Comparison of ENCODE assay signal across 10 mouse cellular contexts in genomic region chr13:113355022-113355421, GRCm38 (mm10).
DNase-seq lines count a peak whose midpoint lies in the region; ATAC-seq and TF ChIP-seq lines count a peak whose summit lies in the region.
"Had no signal": no experiment of that assay in that cellular context is flagged by ENCODE, and none has a peak within 500 bp of the region (broad histone marks: within the 10 kb centered on the region; RNA-seq: fewer than 3 reads in every experiment).

No protein-coding gene starts in this region.

- no peak for TF ChIP-seq CTCF in forebrain, postnatal 0 days (IDR thresholded peaks at IDR 0.05; ENCODE audit: low read depth)
- TF ChIP-seq CTCF in Patski (IDR thresholded peaks at IDR 0.05), result no peak

- in situ Hi-C loops in Patski (cut with MboI; ENCODE audit: low pct_unique_long_range_greater_than_20kb), result no loop called here

- H3K9ac ChIP-seq in forebrain, postnatal 0 days, result no peak overlapping the region
- no peak overlapping the region for H3K9ac ChIP-seq in forebrain, embryonic 15.5 days (replicated peaks)
- H3K9ac ChIP-seq in midbrain, embryonic 14.5 days (replicated peaks; ENCODE audit: low read length), result no peak overlapping the region
- H3K9ac ChIP-seq: liver, embryonic 15.5 days had no signal

- POLR2A ChIA-PET in Patski (lab: Charles Lee), result interaction anchor here (0.7 kb wide), 1 partner anchor 84 kb away, joined by 3 read pairs; no protein-coding TSS in a partner anchor

- ATAC-seq in forebrain, postnatal 0 days, result 0 out of 2 replicates have a peak, but pooled peaks have one; percentile 18
- ATAC-seq in forebrain, embryonic 15.5 days (replicated peaks), result no peak
- no peak for ATAC-seq in Patski
- ATAC-seq in midbrain, embryonic 14.5 days (ENCODE audit: low FRiP score, low TSS enrichment), result peak; percentile 47; the same call in 1 of the 2 replicates

- no peaks in the 10 kb centered on the region for H3K36me3 ChIP-seq in forebrain, postnatal 0 days (ENCODE audit: insufficient read depth)
- no peaks in the 10 kb centered on the region for H3K36me3 ChIP-seq in forebrain, embryonic 15.5 days
- H3K36me3 ChIP-seq in midbrain, embryonic 14.5 days (ENCODE audit: control insufficient read depth, insufficient read depth, low read length), result no peaks in the 10 kb centered on the region
- H3K36me3 ChIP-seq in forebrain, embryonic 10.5 days (replicated peaks), result no peaks in the 10 kb centered on the region
- H3K36me3 ChIP-seq: liver, embryonic 15.5 days had no signal

- H3K4me3 ChIP-seq in forebrain, postnatal 0 days (ENCODE audit: low read depth, low read length), result no peak overlapping the region
- no peak overlapping the region for H3K4me3 ChIP-seq in forebrain, embryonic 15.5 days
- H3K4me3 ChIP-seq in midbrain, embryonic 14.5 days (replicated peaks; ENCODE audit: low read depth, low read length), result no peak overlapping the region
- H3K4me3 ChIP-seq in forebrain, embryonic 10.5 days, result no peak overlapping the region
- H3K4me3 ChIP-seq: layer of hippocampus, adult 2 months; liver, embryonic 15.5 days had no signal

- 17% methylated on average over 4 of the region's 4 CpGs for WGBS in forebrain, postnatal 0 days
- WGBS in forebrain, embryonic 15.5 days, result 13% methylated on average over 4 of the region's 4 CpGs
- 4% methylated on average over 4 of the region's 4 CpGs for WGBS in midbrain, embryonic 14.5 days
- 15% methylated on average over 4 of the region's 4 CpGs for WGBS in forebrain, embryonic 10.5 days

- H3K27ac ChIP-seq in forebrain, postnatal 0 days (ENCODE audit: low read depth, low read length), result no peak overlapping the region
- H3K27ac ChIP-seq in forebrain, embryonic 15.5 days (replicated peaks), result no peak overlapping the region
- no peak overlapping the region for H3K27ac ChIP-seq in midbrain, embryonic 14.5 days (replicated peaks; ENCODE audit: low read depth, low read length)
- H3K27ac ChIP-seq in forebrain, embryonic 10.5 days, result no peak overlapping the region
- H3K27ac ChIP-seq: layer of hippocampus, adult 2 months; liver, embryonic 15.5 days had no signal

- CTCF ChIA-PET in Patski (lab: Charles Lee), result interaction anchor here (1.0 to 1.5 kb wide), 2 partner anchors 10 to 15 kb away, joined by 3 read pairs; no protein-coding TSS in a partner anchor

- H3K4me1 ChIP-seq in forebrain, postnatal 0 days (ENCODE audit: insufficient read depth), result no peaks in the 10 kb centered on the region
- peaks cover 7% of the 10 kb centered on the region; the same call in 1 of the 2 replicates for H3K4me1 ChIP-seq in forebrain, embryonic 15.5 days
- peaks cover 13% of the 10 kb centered on the region for H3K4me1 ChIP-seq in midbrain, embryonic 14.5 days (ENCODE audit: control insufficient read depth, insufficient read depth, low read length)
- H3K4me1 ChIP-seq in forebrain, embryonic 10.5 days, result peaks cover 41% of the 10 kb centered on the region
- H3K4me1 ChIP-seq: liver, embryonic 15.5 days had no signal

- no peak for DNase-seq in forebrain, postnatal 0 days
- DNase-seq in Patski (ENCODE audit: low read depth, low spot score), result peak; percentile 43
- DNase-seq in heart, adult 8-10 months (ENCODE audit: low spot score), result peak; percentile 82
- DNase-seq in midbrain, embryonic 14.5 days, result peak; percentile 36
- no peak for DNase-seq in urinary bladder, postnatal 14 days (ENCODE audit: low spot score)
- no peak for DNase-seq in right cerebral cortex, postnatal 25 days
- DNase-seq in forebrain, embryonic 10.5 days (ENCODE audit: extremely low spot score, low spot score), result no peak

- no peaks in the 10 kb centered on the region for H3K27me3 ChIP-seq in forebrain, postnatal 0 days (ENCODE audit: insufficient read depth, low read length)
- H3K27me3 ChIP-seq in forebrain, embryonic 15.5 days, result no peaks in the 10 kb centered on the region
- H3K27me3 ChIP-seq in Patski, result no peaks in the 10 kb centered on the region
- no peaks in the 10 kb centered on the region for H3K27me3 ChIP-seq in midbrain, embryonic 14.5 days (ENCODE audit: control insufficient read depth, insufficient read depth, low read length)
- peaks cover 44% of the 10 kb centered on the region for H3K27me3 ChIP-seq in forebrain, embryonic 10.5 days (ENCODE audit: poor library complexity, severe bottlenecking)
- H3K27me3 ChIP-seq: liver, embryonic 15.5 days had no signal

- H3K9me3 ChIP-seq in forebrain, postnatal 0 days (ENCODE audit: low read length), result no peaks in the 10 kb centered on the region
- H3K9me3 ChIP-seq in forebrain, embryonic 15.5 days, result no peaks in the 10 kb centered on the region
- H3K9me3 ChIP-seq in midbrain, embryonic 14.5 days (ENCODE audit: control insufficient read depth, low read length), result no peaks in the 10 kb centered on the region
- H3K9me3 ChIP-seq in forebrain, embryonic 10.5 days, result no peaks in the 10 kb centered on the region
- H3K9me3 ChIP-seq: liver, embryonic 15.5 days had no signal

- no peak overlapping the region for H3K4me2 ChIP-seq in forebrain, postnatal 0 days (ENCODE audit: low read depth)
- no peak overlapping the region for H3K4me2 ChIP-seq in forebrain, embryonic 15.5 days (replicated peaks)
- no peak overlapping the region for H3K4me2 ChIP-seq in midbrain, embryonic 14.5 days (ENCODE audit: low read length)
- H3K4me2 ChIP-seq: liver, embryonic 15.5 days had no signal

Comparison
In these comparisons a context has a peak if more than half of its experiments do, and no peak if none do; other contexts are left out.
1. ATAC-seq: peak in forebrain, postnatal 0 days (single experiment) and midbrain, embryonic 14.5 days (single experiment); none in forebrain, embryonic 15.5 days (single experiment) and Patski (single experiment).
2. DNase-seq: peak in Patski (single experiment), heart, adult 8-10 months (single experiment) and midbrain, embryonic 14.5 days (single experiment); none in forebrain, postnatal 0 days (single experiment), urinary bladder, postnatal 14 days (single experiment), right cerebral cortex, postnatal 25 days (single experiment) and forebrain, embryonic 10.5 days (single experiment).